Mouse (Mus musculus): ENCODE results near the gene Creld2.

The Creld2 gene

DNA sequence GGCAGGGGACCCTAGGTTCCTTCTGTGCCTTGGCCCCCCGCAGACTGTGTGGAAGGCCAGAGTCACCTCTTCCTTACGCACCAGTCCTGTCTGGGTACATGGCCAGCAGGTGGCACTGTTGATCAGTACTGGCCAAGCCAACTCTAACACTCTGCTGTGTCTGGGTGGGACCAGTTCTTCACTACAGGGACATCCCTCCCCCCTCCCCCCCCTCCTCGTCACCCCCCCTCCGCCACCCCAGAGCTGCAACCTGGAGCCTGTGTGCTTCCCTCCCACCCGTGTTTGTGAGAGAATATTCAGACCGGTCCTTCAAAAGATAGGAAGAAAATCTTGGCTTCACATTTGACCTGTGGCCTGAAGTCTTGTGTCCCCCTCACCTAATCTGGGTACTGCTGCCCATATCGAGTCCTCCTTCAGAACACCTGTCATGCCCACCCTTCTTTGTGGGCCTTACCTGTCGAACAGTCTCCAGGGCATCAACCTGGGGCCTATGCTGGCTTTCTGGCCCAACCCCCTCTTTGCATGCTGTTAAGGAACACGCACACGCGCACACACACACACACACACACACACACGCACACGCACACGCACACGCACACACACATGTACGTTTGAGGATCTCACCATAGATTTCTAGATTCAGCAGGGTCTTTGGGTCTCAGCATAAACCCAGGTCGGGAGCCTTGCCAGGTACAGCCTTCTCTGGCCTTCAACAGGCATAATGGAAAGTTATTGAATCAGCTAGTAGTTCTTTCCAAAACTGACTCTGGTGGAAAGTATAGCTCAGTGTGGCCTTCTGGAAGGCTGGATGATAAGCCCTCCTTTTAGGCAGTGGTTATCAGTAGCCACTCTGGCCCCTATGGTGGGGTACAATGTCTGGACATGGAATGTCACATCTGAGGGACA is 9.6 kb downstream of the Creld2 start:
- DNase-seq (ENCODE audit: extremely low spot score, low spot score) = peak; percentile 90

DNA sequence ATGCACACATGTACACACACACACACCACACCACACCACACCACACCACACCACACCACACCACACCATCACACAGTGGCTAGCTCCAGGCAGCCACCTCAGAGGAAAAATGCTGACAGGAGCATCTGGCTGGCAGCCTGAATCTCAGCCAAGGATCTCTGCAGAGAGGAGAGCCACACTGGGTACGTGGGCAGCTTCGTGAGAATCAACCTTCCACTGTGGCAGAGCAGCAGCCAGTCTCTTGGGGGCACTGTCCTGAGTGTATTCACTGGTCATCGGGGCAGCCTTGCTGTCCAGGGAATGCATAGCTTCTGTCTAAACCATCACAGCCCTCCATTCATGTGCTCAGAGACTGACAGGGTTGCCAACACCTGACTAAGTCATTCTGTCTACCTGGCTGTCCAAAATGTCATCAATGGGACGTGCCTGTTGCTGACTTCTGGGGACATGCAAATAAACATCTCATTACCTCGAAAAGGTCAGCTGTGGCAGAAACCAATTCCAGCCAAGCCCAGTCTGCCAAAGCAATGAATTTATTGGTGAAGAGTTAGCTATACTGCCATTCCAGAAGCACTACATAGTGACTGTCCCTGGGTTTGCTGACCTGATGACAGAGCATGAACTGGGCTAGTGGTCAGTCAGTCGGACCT is 10.5 kb downstream of the Creld2 start:
- no peak for DNase-seq (ENCODE audit: extremely low spot score, low spot score)

- no peak for DNase-seq (ENCODE audit: extremely low spot score, low spot score)
Measured at GRCm38 (mm10) chr15:88830696-88831095, 11.2 kb downstream of the Creld2 start.

GRCm38 (mm10) chr15:88831482-88831881 is 12.0 kb downstream of the Creld2 start:
- DNase-seq (ENCODE audit: extremely low spot score, low spot score) = no peak

GRCm38 (mm10) chr15:88832536-88832935 is 13.1 kb downstream of the Creld2 start:
- no peak for DNase-seq (ENCODE audit: extremely low spot score, low spot score)

DNA sequence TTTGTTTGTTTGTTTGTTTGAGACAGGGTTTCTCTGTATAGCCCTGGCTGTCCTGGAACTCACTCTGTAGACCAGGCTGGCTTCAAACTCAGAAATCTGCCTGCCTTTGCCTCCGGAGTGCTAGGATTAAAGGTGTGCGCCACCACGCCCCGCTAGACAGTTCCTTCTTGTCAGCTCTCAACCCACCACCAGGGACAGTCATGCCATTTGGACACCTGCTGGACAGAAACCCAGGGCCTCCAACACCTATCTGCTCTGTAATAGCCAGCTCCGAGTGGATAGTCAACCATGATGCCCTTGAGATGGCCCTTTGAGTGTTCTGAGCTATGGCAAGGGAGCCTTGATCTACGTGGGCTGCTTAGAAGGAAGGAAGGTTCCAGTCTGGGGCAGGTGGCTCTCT is 16.6 kb downstream of the Creld2 start:
- no peak for DNase-seq (ENCODE audit: extremely low spot score, low spot score)

DNA sequence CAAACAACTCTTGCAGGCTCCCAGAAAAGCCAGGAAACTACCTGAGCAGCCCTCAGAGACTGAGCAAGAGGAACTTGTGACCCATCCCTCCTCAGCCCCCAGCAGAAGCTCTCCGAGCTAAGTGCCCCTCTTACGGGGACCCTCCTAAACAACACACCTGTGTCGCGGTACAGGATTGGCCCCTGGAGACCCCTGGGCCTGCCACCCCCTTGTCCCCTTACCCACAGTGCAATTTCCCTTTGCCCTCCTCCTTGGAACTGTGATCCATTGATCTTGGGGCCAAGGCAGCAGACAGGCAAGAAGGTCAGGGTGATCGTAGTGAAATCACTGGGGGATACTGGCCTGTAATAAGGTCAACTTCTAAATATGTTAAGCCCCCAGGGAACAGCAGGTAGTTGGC is 17.1 kb downstream of the Creld2 start:
- no peak for DNase-seq (ENCODE audit: extremely low spot score, low spot score)

DNA sequence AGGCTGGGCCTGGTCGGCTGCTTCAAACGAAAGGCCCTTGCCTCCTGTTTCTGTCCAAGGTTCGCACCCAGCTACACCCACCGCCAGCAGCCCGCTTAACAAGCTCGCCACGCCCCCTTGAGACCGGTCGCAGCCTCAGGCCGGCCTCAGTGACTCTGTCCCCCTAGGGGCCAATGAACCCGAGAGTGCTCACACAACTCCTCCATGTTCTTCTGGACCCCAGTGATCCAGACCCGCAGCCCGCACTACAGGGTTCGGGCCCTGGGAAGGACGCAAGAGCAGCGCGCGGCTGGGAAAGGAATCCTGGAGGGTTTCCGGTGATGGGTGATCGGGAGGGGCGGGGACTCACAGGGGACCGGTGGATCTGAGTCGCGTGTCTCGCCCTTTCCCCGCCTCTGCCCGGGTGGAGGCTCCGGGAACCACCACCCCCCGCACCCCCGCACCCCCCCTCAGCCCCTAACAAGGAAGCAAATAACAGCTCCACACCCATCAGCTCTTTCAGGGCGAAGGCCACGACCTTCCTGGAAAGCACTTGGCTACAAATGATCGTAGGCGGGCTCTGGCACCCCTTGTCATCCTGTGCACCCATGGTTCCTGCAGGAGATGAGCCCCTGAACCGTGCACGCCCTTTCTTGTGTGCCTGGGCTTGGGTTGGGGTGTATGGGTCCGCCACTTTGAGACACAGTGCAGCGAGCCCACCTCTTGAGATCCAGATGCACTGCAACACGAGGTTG is 17.9 kb downstream of the Creld2 start:
- peak; percentile 65 for DNase-seq (ENCODE audit: extremely low spot score, low spot score)

DNA sequence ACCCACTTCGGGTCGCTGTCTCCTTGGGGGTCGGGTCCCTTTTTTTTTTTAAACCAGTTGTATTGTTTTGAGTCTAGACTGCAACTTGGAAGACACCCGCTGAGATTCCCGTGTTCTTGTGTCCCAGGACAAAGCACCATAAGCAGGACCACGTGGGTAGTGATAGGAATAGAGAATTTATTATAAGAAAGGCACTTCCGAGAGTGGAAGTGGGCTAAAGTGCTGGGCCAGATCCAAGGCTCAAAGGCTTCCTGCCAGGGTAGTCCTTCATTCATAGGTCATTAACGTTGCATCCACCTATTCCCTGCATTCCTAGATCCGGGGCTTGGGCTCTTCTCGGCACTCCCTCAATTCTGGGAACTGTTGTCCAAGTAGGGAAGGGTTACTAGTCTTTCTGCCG is 18.5 kb downstream of the Creld2 start:
- DNase-seq (ENCODE audit: extremely low spot score, low spot score) = no peak

- peak; percentile 30 for DNase-seq (ENCODE audit: extremely low spot score, low spot score)
Measured at GRCm38 (mm10) chr15:88839271-88839670, 19.8 kb downstream of the Creld2 start.

GRCm38 (mm10) chr15:88840126-88840525 is 20.7 kb downstream of the Creld2 start:
- no peak for DNase-seq (ENCODE audit: extremely low spot score, low spot score)

GRCm38 (mm10) chr15:88841160-88841559 is 21.7 kb downstream of the Creld2 start:
- no peak for DNase-seq (ENCODE audit: extremely low spot score, low spot score)

DNA sequence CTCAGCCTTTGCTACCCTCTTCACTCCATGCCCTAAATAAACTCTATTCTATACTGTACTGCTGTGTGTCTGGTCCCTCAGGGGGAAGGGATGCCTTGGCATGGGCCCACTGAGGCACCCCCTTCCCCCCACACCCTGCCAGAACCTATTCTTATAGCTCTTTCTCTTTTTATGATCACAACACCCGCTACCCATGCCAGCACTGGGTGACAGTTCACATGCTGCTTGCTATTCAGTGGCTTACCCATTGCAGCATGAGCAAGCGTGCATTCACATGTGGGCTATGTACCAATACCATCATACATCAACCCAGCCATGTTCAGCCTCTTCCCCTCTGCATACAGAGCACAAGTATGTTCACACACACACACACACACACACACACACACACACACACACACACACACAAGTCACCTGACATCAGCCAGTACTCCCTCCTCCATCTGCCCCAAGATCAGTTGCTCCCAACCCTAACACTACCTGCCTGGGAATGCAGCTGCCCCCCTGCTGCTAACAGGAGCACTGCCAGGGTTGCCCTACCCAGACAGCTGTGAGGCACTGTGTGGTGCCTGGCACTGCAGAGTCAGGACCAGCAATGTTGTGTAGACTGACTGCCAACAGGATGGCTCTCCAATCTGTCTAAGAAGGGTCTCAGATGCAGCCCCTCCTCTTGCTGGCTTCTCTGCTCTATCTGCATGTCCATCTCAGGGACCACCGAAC is 22.3 kb downstream of the Creld2 start:
- no peak for DNase-seq (ENCODE audit: extremely low spot score, low spot score)

GRCm38 (mm10) chr15:88842300-88842673 is 22.8 kb downstream of the Creld2 start:
- no peak for DNase-seq (ENCODE audit: extremely low spot score, low spot score)

GRCm38 (mm10) chr15:88843486-88844097 is 24.1 kb downstream of the Creld2 start:
- no peak for DNase-seq (ENCODE audit: extremely low spot score, low spot score)

DNA sequence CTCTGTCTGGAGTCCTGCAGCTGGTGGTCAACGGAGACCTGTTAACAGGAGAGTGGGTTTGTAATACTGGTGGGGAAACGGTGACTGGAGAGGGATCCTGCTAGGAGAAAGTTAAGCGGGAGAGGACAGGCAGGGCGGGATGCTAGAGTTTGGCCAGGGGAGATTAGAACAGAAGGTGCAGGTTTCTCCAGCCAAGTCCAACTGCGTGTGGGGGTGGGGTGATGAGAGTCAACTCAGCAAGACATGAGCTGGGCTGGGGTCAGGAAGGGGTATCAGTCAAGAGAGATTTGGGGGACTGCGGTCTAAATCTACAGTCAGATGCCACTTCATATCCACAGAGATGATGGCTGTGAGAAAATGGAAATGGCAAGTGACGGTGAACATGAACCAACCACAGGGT is 25.5 kb downstream of the Creld2 start:
- no peak for DNase-seq (ENCODE audit: extremely low spot score, low spot score)

GRCm38 (mm10) chr15:88848661-88849060 is 29.2 kb downstream of the Creld2 start:
- DNase-seq (ENCODE audit: extremely low spot score, low spot score) = no peak

GRCm38 (mm10) chr15:88849621-88850020 is 30.2 kb downstream of the Creld2 start:
- no peak for DNase-seq (ENCODE audit: extremely low spot score, low spot score)

GRCm38 (mm10) chr15:88850146-88850826 is 30.8 kb downstream of the Creld2 start:
- no peak for DNase-seq (ENCODE audit: extremely low spot score, low spot score)

GRCm38 (mm10) chr15:88851076-88851475 is 31.6 kb downstream of the Creld2 start:
- DNase-seq (ENCODE audit: extremely low spot score, low spot score) = no peak

All from neural tube, embryonic 10.5 days (tissue).